Mouse (Mus musculus) erythroblast, embryonic 14.5 days (primary cell): ENCODE results near the gene Mllt11. TPM values are rescaled to one million over a fixed set of nuclear protein-coding genes. Genes with fewer than 3 reads are reported as not detected.
A peak's percentile ranks its signal among the peaks of the same experiment; 100 is the strongest.
"Not testable (repeated sequence)": the region's sequence is repeated elsewhere in the genome, so short reads cannot be mapped to it uniquely, and the experiment has no call there.

Experiments used
- H3K27me3 ChIP-seq: 2 replicates; pipeline ENCODE4 v1.6.1; 2012; ENCODE audit warnings: inconsistent platforms; ENCODE audit not compliant: control insufficient read depth
- H3K36me3 ChIP-seq: 2 replicates; pipeline ENCODE4 v1.6.1; 2012; ENCODE audit warnings: mild to moderate bottlenecking, inconsistent platforms; ENCODE audit not compliant: control insufficient read depth
- H3K4me1 ChIP-seq: 2 replicates; pipeline ENCODE4 v1.6.1; 2012; ENCODE audit warnings: inconsistent platforms; ENCODE audit not compliant: control insufficient read depth
- H3K4me3 ChIP-seq: replicated peaks from 2 replicates; pipeline ENCODE3; 2012; ENCODE audit warnings: moderate library complexity, mild to moderate bottlenecking, inconsistent platforms
- H3K9me3 ChIP-seq: 2 replicates; pipeline ENCODE4 v1.6.1; 2012; ENCODE audit warnings: low read length, inconsistent platforms, mixed read lengths; ENCODE audit not compliant: control insufficient read depth
- GATA1 ChIP-seq: IDR thresholded peaks from 2 replicates; pipeline ENCODE4 v1.6.1; 2012; ENCODE audit warnings: low read length, inconsistent platforms, mixed read lengths
- TAL1 ChIP-seq: IDR thresholded peaks from 3 replicates; pipeline ENCODE4 v1.6.1; 2012; ENCODE audit warnings: low read length, inconsistent platforms, mixed read lengths
- polyA plus RNA-seq: library from polyadenylated mRNA; stranded (reverse); fragments of >175 nt; gene quantifications from 2 replicates; pipeline ENCODE4 v1.2.3, GENCODE M21; 2012

Gene Mllt11
- polyA plus RNA-seq, 1 experiment: 0.09 TPM

DNA sequence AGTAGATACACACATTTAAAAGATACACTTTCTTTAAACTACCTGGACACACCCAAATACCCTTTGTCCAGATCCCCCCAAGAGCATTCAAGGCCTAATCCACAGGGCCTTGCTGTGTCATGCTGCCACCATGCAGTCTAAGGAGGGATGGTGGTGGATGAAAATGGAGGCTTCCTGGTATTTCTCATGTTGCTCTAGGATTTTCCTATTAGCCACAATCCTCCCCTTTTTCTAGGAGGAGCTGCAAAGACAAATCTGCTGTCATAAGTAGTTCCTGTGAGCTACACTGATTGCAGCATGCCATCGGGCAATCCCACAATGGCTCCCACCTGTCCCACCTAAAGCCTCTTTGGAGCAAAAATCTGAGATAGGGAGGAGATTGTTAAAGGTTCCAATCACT is 4.8 kb downstream of the Mllt11 start:
- no peak for TF ChIP-seq TAL1
- TF ChIP-seq GATA1: no peak
- Histone ChIP-seq H3K27me3 (no peaks in the 10 kb centered on the region), H3K4me3 (no peak overlapping the region), H3K4me1 (peaks cover 52% of the 10 kb centered on the region), H3K9me3 (no peaks in the 10 kb centered on the region), H3K36me3 (peaks cover 31% of the 10 kb centered on the region)

GRCm38 (mm10) chr3:95224295-95224694 is 7.7 kb downstream of the Mllt11 start:
- TF ChIP-seq TAL1 (no peak), GATA1 (no peak)

DNA sequence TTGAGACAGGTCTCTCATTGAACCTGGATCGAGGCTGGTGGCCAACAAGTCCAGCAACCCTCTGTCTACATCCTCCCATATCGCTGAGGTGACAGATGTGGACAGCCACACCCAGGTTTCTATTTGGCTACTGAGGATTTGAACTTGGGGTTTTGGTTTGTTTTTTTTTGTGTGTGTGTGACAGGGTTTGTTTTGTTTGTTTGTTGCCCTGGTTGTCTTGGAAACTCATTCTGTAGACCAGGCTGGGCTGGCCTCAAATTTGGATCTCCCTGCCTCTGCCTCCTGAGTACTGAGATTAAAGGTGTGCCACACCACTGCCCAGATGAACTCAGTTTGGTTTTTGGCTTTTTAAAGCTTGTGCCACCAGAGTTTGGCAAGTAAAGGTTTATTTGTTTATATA is 8.9 kb downstream of the Mllt11 start:
- Histone ChIP-seq H3K36me3 (peaks cover 24% of the 10 kb centered on the region), H3K9me3 (no peaks in the 10 kb centered on the region), H3K4me1 (peaks cover 26% of the 10 kb centered on the region), H3K27me3 (no peaks in the 10 kb centered on the region), H3K4me3 (no peak overlapping the region)
- TF ChIP-seq TAL1: no peak
- no peak for TF ChIP-seq GATA1

More at GRCm38 (mm10) chr3:95224295-95224694, 7.7 kb downstream of the Mllt11 start:
- peaks cover 24% of the 10 kb centered on the region for H3K36me3 ChIP-seq
- peaks cover 25% of the 10 kb centered on the region for H3K4me1 ChIP-seq
- no peak overlapping the region for H3K4me3 ChIP-seq
- no peaks in the 10 kb centered on the region for H3K9me3 ChIP-seq
- H3K27me3 ChIP-seq: no peaks in the 10 kb centered on the region

GRCm38 (mm10) chr3:95218466-95219137 is 13.4 kb downstream of the Mllt11 start:
- Histone ChIP-seq H3K4me1 (peaks cover 42% of the 10 kb centered on the region), H3K27me3 (no peaks in the 10 kb centered on the region), H3K36me3 (peaks cover 47% of the 10 kb centered on the region), H3K9me3 (no peaks in the 10 kb centered on the region), H3K4me3 (peak overlapping the region; percentile 68)
- no peak for TF ChIP-seq TAL1
- TF ChIP-seq GATA1: no peak

DNA sequence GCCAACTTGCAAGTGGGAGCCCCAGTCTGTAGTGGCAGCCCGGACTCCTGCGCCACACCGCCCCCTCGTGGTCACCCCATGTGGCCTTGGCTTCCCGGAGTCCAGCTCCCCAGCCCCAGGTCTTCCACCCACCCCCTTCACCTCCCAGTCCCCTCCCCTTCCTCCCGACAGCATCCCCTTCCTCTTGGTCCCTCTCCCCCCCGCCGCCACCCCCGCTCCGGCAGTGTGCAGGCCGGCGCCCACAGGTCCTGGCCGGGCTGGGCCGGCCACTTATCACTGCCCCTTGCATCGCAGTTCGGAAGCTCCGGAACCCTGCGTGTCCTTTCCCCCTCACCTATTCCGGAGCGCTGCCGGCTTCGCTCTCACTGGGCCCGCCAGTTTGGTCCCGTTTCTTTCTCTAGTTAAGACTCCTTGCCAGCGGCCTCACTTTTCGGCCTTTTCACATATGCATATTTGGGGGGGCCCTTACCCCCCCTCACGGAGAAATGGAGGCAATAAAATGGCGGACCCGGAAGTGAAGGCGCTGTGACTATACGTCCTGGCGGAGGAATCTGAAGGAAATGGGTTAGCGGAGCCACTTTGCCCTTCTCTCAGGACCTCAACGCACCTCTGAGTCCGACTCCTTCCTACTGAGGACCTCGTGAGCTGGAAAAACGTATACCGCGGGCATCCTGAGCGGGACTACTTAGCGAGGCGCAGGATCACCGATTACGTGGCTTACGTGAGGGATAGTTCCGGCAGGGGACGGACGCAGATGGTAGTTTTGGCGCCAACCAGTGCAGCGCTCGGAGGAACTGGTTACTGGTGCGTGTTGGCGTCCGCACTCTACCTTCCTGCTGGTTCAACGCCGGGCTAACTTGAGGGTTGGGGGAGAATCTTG is 14.5 kb downstream of the Mllt11 start, which contains the start of gene Gabpb2:
TSS of gene Gabpb2 (minus strand) at position 662 of the 880 bp plus-strand sequence.
- Histone ChIP-seq H3K4me1 (peaks cover 39% of the 10 kb centered on the region), H3K4me3 (peak within 1 kb of the TSS; percentile 68), H3K36me3 (peaks cover 49% of the 10 kb centered on the region), H3K27me3 (no peaks in the 10 kb centered on the region), H3K9me3 (no peaks in the 10 kb centered on the region)
- TF ChIP-seq TAL1: no peak
- TF ChIP-seq GATA1: no peak

GRCm38 (mm10) chr3:95216655-95217254 is 15.2 kb downstream of the Mllt11 start:
- peaks cover 39% of the 10 kb centered on the region for H3K4me1 ChIP-seq
- TF ChIP-seq TAL1: no peak
- TF ChIP-seq GATA1: no peak
- no peaks in the 10 kb centered on the region for H3K27me3 ChIP-seq
- H3K4me3 ChIP-seq: peak overlapping the region; percentile 68
- peaks cover 56% of the 10 kb centered on the region for H3K36me3 ChIP-seq
- no peaks in the 10 kb centered on the region for H3K9me3 ChIP-seq

GRCm38 (mm10) chr3:95213609-95213975 is 18.4 kb downstream of the Mllt11 start:
- H3K4me1 ChIP-seq: peaks cover 40% of the 10 kb centered on the region
- no peak for TF ChIP-seq GATA1
- no peaks in the 10 kb centered on the region for H3K9me3 ChIP-seq
- H3K36me3 ChIP-seq: peaks cover 78% of the 10 kb centered on the region
- no peak overlapping the region for H3K4me3 ChIP-seq
- H3K27me3 ChIP-seq: no peaks in the 10 kb centered on the region

DNA sequence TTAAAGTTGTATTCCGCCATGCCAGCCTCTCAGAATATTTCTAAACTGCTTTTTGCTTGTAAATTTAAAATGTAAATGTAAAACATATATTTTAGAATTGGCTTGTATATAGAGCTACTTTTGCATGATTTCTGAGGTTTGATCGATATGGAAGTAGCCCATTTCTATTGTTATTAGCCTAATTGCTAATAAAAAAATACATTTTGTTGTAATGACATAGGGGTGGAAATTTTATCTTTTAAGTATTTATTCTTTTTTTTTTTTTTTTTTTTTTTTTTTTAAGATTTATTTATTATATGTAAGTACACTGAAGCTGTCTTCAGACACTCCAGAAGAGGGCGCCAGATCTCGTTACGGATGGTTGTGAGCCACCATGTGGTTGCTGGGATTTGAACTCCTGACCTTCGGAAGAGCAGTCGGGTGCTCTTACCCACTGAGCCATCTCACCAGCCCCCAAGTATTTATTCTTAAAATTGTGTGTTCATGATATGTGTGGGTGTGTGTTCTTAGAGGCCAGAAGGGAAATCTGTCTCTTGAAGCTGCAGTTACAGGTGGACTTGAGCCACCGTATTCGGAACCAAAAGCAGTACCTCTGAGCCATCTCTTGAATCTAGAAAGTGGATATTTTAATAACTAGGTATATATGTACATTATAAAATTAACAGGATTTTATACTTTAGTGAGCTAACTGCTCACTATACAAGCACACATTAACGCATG is 18.9 kb downstream of the Mllt11 start:
- not testable (repeated sequence) for H3K27me3 ChIP-seq, H3K4me3 ChIP-seq, H3K9me3 ChIP-seq
- Histone ChIP-seq H3K36me3 (peaks cover 84% of the 10 kb centered on the region), H3K4me1 (peaks cover 35% of the 10 kb centered on the region)
